Mouse (Mus musculus) large intestine, adult 2 months (tissue): ENCODE measurements around the gene Zfp658. TPM values are rescaled to one million over a fixed set of nuclear protein-coding genes. Genes with fewer than 3 reads are reported as not detected.

Source experiments
- DNase-seq: peaks from one replicate; pipeline ENCODE4 v3.0.0-alpha.2; 2012; ENCODE audit warnings: low read depth, low spot score
- WGBS: fragments of 180-500 bp; shearing (Covaris S2); methylation state at CpG from one replicate; pipeline ENCODE4 v1.1.7; 2018; 5-methylcytosine and 5-hydroxymethylcytosine counted together
- polyA plus RNA-seq: library from polyadenylated mRNA; depleted of rRNA; stranded (reverse); fragments of >200 nt; gene quantifications from 2 replicates; pipeline ENCODE4 v1.2.3, GENCODE M21; 2012; rRNA removed

Gene Zfp658
- polyA plus RNA-seq, 1 experiment, result 0.83 TPM

GRCm38 (mm10) chr7:43571216-43571615 lies 9.2 kb downstream of the Zfp658 start:
- WGBS, result 92% methylated on average over 2 of the region's 2 CpGs
- DNase-seq, result no peak

GRCm38 (mm10) chr7:43579440-43580171 lies 17.6 kb downstream of the Zfp658 start, which contains the start of gene Zfp719:
Gene Zfp719, plus strand, starts transcription at chr7:43579610.
- DNase-seq, result peak; percentile 98
- WGBS, result under 1% methylated on average over 37 of the region's 37 CpGs

- 52% methylated on average over 5 of the region's 5 CpGs for WGBS
- no peak for DNase-seq
These were observed 18.5 kb downstream of the Zfp658 start for GRCm38 (mm10) chr7:43580526-43580925.

- DNase-seq, result no peak
- WGBS, result 90% methylated on average over 5 of the region's 5 CpGs
These were observed 22.7 kb downstream of the Zfp658 start for GRCm38 (mm10) chr7:43584790-43585189.

- WGBS, result 39% methylated on average over 5 of the region's 5 CpGs
- no peak for DNase-seq
These were observed 39.8 kb downstream of the Zfp658 start for GRCm38 (mm10) chr7:43601884-43602283.

GRCm38 (mm10) chr7:43606896-43607742 lies 45.1 kb downstream of the Zfp658 start, which contains the start of gene Zfp819:
Gene Zfp819, plus strand, starts transcription at chr7:43607169.
- DNase-seq, result peak; percentile 37
- 15% methylated on average over 41 of the region's 41 CpGs for WGBS

- no peak for DNase-seq
- 30% methylated on average over 5 of the region's 5 CpGs for WGBS
These were observed 45.8 kb downstream of the Zfp658 start for GRCm38 (mm10) chr7:43607743-43608287.

- DNase-seq, result no peak
- whole genome bisulfite sequencing, result 48% methylated on average over 7 of the region's 7 CpGs
These were observed 46.3 kb downstream of the Zfp658 start for GRCm38 (mm10) chr7:43608316-43608824.

- no peak for DNase-seq
- 88% methylated on average over 14 of the region's 14 CpGs for WGBS
These were observed 51.9 kb downstream of the Zfp658 start for GRCm38 (mm10) chr7:43613816-43614551.

- DNase-seq, result no peak
- 72% methylated on average over 7 of the region's 7 CpGs for WGBS
These were observed 60.9 kb downstream of the Zfp658 start for GRCm38 (mm10) chr7:43622927-43623326.

GRCm38 (mm10) chr7:43623819-43624218 lies 61.8 kb downstream of the Zfp658 start:
- WGBS, result 34% methylated on average over 10 of the region's 10 CpGs
- DNase-seq, result no peak

Other genes starting within 250 kb of the Zfp658 start
- 2.0 and 3.4 TPM in 2 replicates for gene Zfp715, start 249.0 kb upstream of the Zfp658 start, polyA plus RNA-seq
- 2.0 and 5.1 TPM in 2 replicates for gene Siglecf, start 210.9 kb upstream of the Zfp658 start, polyA plus RNA-seq
- 12.5 and 15.7 TPM in 2 replicates for gene Siglecg, start 154.1 kb upstream of the Zfp658 start, polyA plus RNA-seq
- not detected in 2 replicates for gene Lim2, start 134.6 kb upstream of the Zfp658 start, polyA plus RNA-seq
- 23.8 and 26.9 TPM in 2 replicates for gene Nkg7, start 125.2 kb upstream of the Zfp658 start, polyA plus RNA-seq
- gene Cldnd2, start 121.5 kb upstream of the Zfp658 start, polyA plus RNA-seq, result not detected in 2 replicates
- gene Etfb, start 118.2 kb upstream of the Zfp658 start, polyA plus RNA-seq, result 95.4 and 114 TPM in 2 replicates
- gene Gm45233, start 118.1 kb upstream of the Zfp658 start, polyA plus RNA-seq, result 0.33 TPM in 1 of 2 replicates, not detected in the other
- 2.0 and 2.2 TPM in 2 replicates for gene Vsig10l, start 99.1 kb upstream of the Zfp658 start, polyA plus RNA-seq
- 1.2 and 1.8 TPM in 2 replicates for gene Iglon5, start 72.2 kb upstream of the Zfp658 start, polyA plus RNA-seq
- not detected in 2 replicates for gene 4931406B18Rik, start 56.3 kb upstream of the Zfp658 start, polyA plus RNA-seq
- gene Cd33, start 17.8 kb upstream of the Zfp658 start, polyA plus RNA-seq, result 2.2 and 5.0 TPM in 2 replicates
- gene Zfp719, start 17.4 kb downstream of the Zfp658 start, polyA plus RNA-seq, result 0.98 and 1.7 TPM in 2 replicates
- gene Zfp819, start 44.9 kb downstream of the Zfp658 start, polyA plus RNA-seq, result 0.10 TPM in 1 of 2 replicates, not detected in the other
- 19.4 and 35.3 TPM in 2 replicates for gene Ceacam18, start 72.5 kb downstream of the Zfp658 start, polyA plus RNA-seq
- gene Siglece, start 97.9 kb downstream of the Zfp658 start, polyA plus RNA-seq, result 4.4 and 4.8 TPM in 2 replicates
- gene Ctu1, start 109.8 kb downstream of the Zfp658 start, polyA plus RNA-seq, result 8.8 and 9.2 TPM in 2 replicates
- gene Klk14, start 128.2 kb downstream of the Zfp658 start, polyA plus RNA-seq, result 0.16 TPM in 2 replicates
- not detected in 2 replicates for gene Klk13, start 150.3 kb downstream of the Zfp658 start, polyA plus RNA-seq
- gene Klk12, start 206.6 kb downstream of the Zfp658 start, polyA plus RNA-seq, result not detected in 2 replicates
- not detected in 2 replicates for gene Klk11, start 212.3 kb downstream of the Zfp658 start, polyA plus RNA-seq
- gene Klk10, start 218.8 kb downstream of the Zfp658 start, polyA plus RNA-seq, result 0.21 and 0.69 TPM in 2 replicates
- gene Klk9, start 229.6 kb downstream of the Zfp658 start, polyA plus RNA-seq, result not detected in 2 replicates
- 3.1 TPM in 2 replicates for gene Klk8, start 235.3 kb downstream of the Zfp658 start, polyA plus RNA-seq
- not detected in 2 replicates for gene Klk7, start 249.0 kb downstream of the Zfp658 start, polyA plus RNA-seq